Mouse (Mus musculus) heart, embryonic 16.5 days (tissue): ENCODE measurements around the gene Utp18. TPM values are rescaled to one million over a fixed set of nuclear protein-coding genes. Genes with fewer than 3 reads are reported as not detected.
"Not testable (repeated sequence)": the region's sequence is repeated elsewhere in the genome, so short reads cannot be mapped to it uniquely, and the experiment has no call there.

Experiments used
- ATAC-seq: fragments of 200-750 bp; cut with Nextera tagmentation; replicated peaks from 2 replicates; pipeline ENCODE4 v1.8.0; 2017; ENCODE audit warnings: moderate number of reproducible peaks; ENCODE audit not compliant: insufficient read depth, low FRiP score; ENCODE audit errors: extremely low read depth
- H3K27ac ChIP-seq: fragments of 300-500 bp; sonication (generic); 2 replicates; pipeline ENCODE4 v1.5.1; 2014; ENCODE audit warnings: mild to moderate bottlenecking, low read length, control low read depth, moderate library complexity
- H3K27me3 ChIP-seq: fragments of 300-500 bp; sonication (generic); 2 replicates; pipeline ENCODE4 v1.6.1; 2014; ENCODE audit warnings: low read length, mixed read lengths; ENCODE audit not compliant: control insufficient read depth, insufficient read depth
- H3K36me3 ChIP-seq: fragments of 300-500 bp; sonication (generic); 2 replicates; pipeline ENCODE4 v1.6.1; 2014; ENCODE audit not compliant: control insufficient read depth, insufficient read depth
- H3K4me1 ChIP-seq: fragments of 300-500 bp; sonication (generic); 2 replicates; pipeline ENCODE4 v1.6.1; 2014; ENCODE audit warnings: low read length, mixed read lengths; ENCODE audit not compliant: control insufficient read depth, insufficient read depth
- H3K4me2 ChIP-seq: fragments of 300-500 bp; sonication (generic); 2 replicates; pipeline ENCODE4 v1.6.1; 2014; ENCODE audit warnings: low read depth, mild to moderate bottlenecking, control low read depth, low read length
- H3K4me3 ChIP-seq: fragments of 300-500 bp; sonication (generic); 2 replicates; pipeline ENCODE4 v1.5.1; 2014; ENCODE audit warnings: mild to moderate bottlenecking, control low read depth, low read length
- H3K9ac ChIP-seq: fragments of 300-500 bp; sonication (generic); 2 replicates; pipeline ENCODE4 v1.6.1; 2014; ENCODE audit warnings: low read length, control low read depth
- H3K9me3 ChIP-seq: fragments of 300-500 bp; sonication (generic); replicated peaks from 2 replicates; pipeline ENCODE4 v1.6.1; 2016; ENCODE audit warnings: low read length; ENCODE audit not compliant: control insufficient read depth
- WGBS: fragments of 180-500 bp; shearing (Covaris S2); extraction: QIAGEN DNeasy Blood & Tissue Kit; methylation state at CpG from one replicate; pipeline ENCODE4 v1.1.7; 2014; 5-methylcytosine and 5-hydroxymethylcytosine counted together
- polyA plus RNA-seq: library from polyadenylated mRNA; unstranded; fragments of >200 nt; fragmentation: Nextera tagmentation; extraction: Ambion mirVana; gene quantifications from 2 replicates; pipeline ENCODE4 v1.2.1, GENCODE M21; 2015

Gene Utp18
- polyA plus RNA-seq, result 16.8 and 17.0 TPM in 2 replicates

- peak; percentile 97 for ATAC-seq
- H3K4me2 ChIP-seq, result peak within 1 kb of the TSS; percentile 93
- H3K4me3 ChIP-seq, result peak within 1 kb of the TSS; percentile 100
- under 1% methylated on average over 83 of the region's 83 CpGs for WGBS
- H3K9ac ChIP-seq, result peak within 1 kb of the TSS; percentile 98
- H3K27ac ChIP-seq, result peak within 1 kb of the TSS; percentile 96
- H3K36me3 ChIP-seq, result peaks cover 3% of the 10 kb centered on the region
- H3K9me3 ChIP-seq, result no peaks in the 10 kb centered on the region
- H3K4me1 ChIP-seq, result peaks cover 16% of the 10 kb centered on the region
- H3K27me3 ChIP-seq, result no peaks in the 10 kb centered on the region
Observed at GRCm38 (mm10) chr11:93885572-93886410, at the start of gene Utp18, which contains the start of gene Mbtd1. Utp18 (minus strand) TSS chr11:93885766. Mbtd1 (plus strand) TSS chr11:93885852.

GRCm38 (mm10) chr11:93929106-93929505, 43.5 kb upstream of the Utp18 start:
- ATAC-seq, result no peak
- no peaks in the 10 kb centered on the region for H3K4me1 ChIP-seq
- H3K4me2 ChIP-seq, result no peak overlapping the region
- H3K4me3 ChIP-seq, result no peak overlapping the region
- no peaks in the 10 kb centered on the region for H3K9me3 ChIP-seq
- H3K27me3 ChIP-seq, result no peaks in the 10 kb centered on the region
- H3K36me3 ChIP-seq, result peaks cover 41% of the 10 kb centered on the region
- H3K9ac ChIP-seq, result no peak overlapping the region
- H3K27ac ChIP-seq, result no peak overlapping the region

DNA sequence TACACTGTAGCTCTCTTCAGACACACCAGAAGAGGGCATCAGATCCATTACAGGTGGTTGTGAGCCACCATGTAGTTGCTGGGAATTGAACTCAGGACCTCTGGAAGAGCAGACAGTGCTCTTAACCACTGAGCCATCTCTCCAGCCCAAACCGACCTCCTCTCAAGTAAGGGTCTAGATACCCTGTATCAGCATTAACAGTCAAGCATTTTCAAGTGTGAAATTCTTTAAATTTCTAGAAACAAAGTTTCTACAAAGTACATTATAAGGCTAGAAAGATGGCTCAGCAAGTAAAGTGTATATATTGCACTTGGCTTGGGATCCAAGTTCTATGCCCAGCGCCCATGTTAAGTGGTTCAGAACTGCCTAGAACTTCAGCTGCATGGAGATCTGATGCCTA, 29.5 kb upstream of the Utp18 start:
- not testable (repeated sequence) for H3K27me3 ChIP-seq, H3K4me3 ChIP-seq, ATAC-seq, H3K4me2 ChIP-seq, H3K9ac ChIP-seq, H3K27ac ChIP-seq, H3K4me1 ChIP-seq, H3K9me3 ChIP-seq
- H3K36me3 ChIP-seq, result peaks cover 42% of the 10 kb centered on the region
- 87% methylated on average over 2 of the region's 2 CpGs for WGBS

DNA sequence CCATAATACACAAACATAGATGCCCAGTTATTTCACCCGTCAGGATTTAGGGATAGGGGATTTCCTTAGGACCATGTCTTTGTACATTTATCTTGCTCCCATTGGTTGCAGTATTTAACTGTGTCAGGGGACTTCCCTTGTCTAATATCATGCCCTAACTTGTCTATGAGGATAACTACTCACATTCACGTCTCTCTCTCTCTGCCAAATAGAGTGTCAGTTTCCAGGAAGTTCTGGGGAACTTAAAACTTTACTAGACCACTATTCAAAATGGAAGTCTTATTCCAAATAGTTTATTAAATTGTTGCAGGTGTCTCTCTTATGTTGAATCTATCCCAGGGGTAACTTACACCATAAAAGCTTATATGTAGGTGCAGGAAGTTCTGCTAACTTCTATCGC, 26.0 kb upstream of the Utp18 start:
- Histone ChIP-seq H3K36me3 (peaks cover 43% of the 10 kb centered on the region), H3K27ac (no peak overlapping the region), H3K4me2 (no peak overlapping the region), H3K4me3 (no peak overlapping the region), H3K9ac (no peak overlapping the region), H3K27me3 (no peaks in the 10 kb centered on the region), H3K9me3 (no peaks in the 10 kb centered on the region), H3K4me1 (no peaks in the 10 kb centered on the region)
- WGBS, result 89% methylated on average over 3 of the region's 3 CpGs
- no peak for ATAC-seq

DNA sequence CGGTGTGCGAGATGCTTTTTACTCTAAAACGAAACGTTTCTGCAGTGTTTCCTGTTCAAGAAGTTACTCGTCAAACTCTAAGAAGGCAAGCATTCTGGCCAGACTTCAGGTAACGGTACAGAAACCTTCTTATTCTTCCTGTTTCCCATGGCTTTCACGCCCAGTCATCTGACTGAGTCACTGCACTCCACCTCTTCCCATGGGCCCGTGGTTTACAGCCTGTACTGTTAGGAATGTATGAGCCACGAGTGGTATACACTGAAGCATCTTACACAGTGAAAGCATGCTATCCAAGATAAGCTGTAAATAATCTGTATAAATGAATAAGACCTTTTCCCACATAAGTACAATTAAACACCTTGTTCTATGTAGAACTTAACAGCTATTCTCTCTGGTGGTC, 23.3 kb upstream of the Utp18 start:
- no peak overlapping the region for H3K9ac ChIP-seq
- ATAC-seq, result no peak
- no peak overlapping the region for H3K4me3 ChIP-seq
- H3K27me3 ChIP-seq, result no peaks in the 10 kb centered on the region
- H3K27ac ChIP-seq, result no peak overlapping the region
- H3K9me3 ChIP-seq, result no peaks in the 10 kb centered on the region
- no peaks in the 10 kb centered on the region for H3K4me1 ChIP-seq
- peaks cover 42% of the 10 kb centered on the region for H3K36me3 ChIP-seq
- H3K4me2 ChIP-seq, result no peak overlapping the region
- WGBS, result 81% methylated on average over 9 of the region's 9 CpGs

DNA sequence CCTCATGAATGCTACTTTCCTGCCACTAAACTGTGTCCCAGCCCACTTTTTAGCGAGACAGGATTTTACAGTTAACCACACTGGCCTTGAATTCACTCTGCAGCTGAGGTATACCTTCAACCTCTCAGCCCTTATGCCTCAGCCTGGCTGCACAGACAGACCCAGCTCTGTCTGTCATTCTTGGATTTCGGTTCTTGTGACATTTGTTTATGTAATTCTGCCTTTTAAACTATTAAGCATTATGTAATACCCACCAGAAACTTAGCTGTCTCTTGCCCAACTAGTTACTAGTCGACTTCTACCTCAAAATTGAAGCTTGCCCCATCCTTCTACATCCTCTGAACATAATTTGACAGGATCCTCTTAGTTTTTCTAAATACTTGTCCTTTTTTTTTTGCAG, 22.3 kb upstream of the Utp18 start:
- no peak for ATAC-seq
- Histone ChIP-seq H3K4me1 (no peaks in the 10 kb centered on the region), H3K4me2 (no peak overlapping the region), H3K4me3 (no peak overlapping the region), H3K36me3 (peaks cover 38% of the 10 kb centered on the region), H3K27ac (no peak overlapping the region), H3K9me3 (no peaks in the 10 kb centered on the region), H3K27me3 (no peaks in the 10 kb centered on the region), H3K9ac (no peak overlapping the region)
- 80% methylated on average over 3 of the region's 3 CpGs for WGBS

GRCm38 (mm10) chr11:93906834-93907233, 21.3 kb upstream of the Utp18 start:
- peaks cover 38% of the 10 kb centered on the region for H3K36me3 ChIP-seq
- H3K9me3 ChIP-seq, result no peaks in the 10 kb centered on the region
- H3K9ac ChIP-seq, result no peak overlapping the region
- H3K4me2 ChIP-seq, result no peak overlapping the region
- no peak for ATAC-seq
- no peak overlapping the region for H3K4me3 ChIP-seq
- H3K27me3 ChIP-seq, result no peaks in the 10 kb centered on the region
- H3K27ac ChIP-seq, result no peak overlapping the region
- WGBS, result 85% methylated on average over 4 of the region's 4 CpGs
- H3K4me1 ChIP-seq, result no peaks in the 10 kb centered on the region

DNA sequence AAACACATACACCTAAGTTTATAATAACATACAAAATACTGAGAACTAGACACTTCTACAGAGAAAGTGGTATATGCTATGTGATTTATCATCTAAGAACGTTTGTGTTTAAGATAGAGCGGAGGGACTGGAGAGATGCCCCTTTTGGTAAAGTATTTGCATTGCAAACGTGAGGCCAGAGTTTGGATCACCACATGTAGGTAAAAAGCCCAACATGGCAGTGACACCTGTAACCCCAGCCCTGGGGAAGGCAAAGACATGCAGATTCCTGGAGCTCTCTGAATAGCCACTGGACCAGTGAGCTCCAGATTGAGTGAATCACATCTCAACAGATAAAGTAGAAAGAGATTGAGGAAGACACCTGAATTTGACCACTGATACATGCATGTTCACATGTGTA, 12.2 kb upstream of the Utp18 start:
- ATAC-seq, result no peak
- WGBS, result 77% methylated on average over 3 of the region's 3 CpGs

GRCm38 (mm10) chr11:93887080-93887447, 1.5 kb upstream of the Utp18 start:
- H3K27ac ChIP-seq, result peak overlapping the region; percentile 96
- H3K4me3 ChIP-seq, result peak overlapping the region; percentile 100
- peaks cover 3% of the 10 kb centered on the region; the same call in 1 of the 2 replicates for H3K36me3 ChIP-seq
- ATAC-seq, result no peak
- H3K4me2 ChIP-seq, result peak overlapping the region; percentile 93
- H3K9me3 ChIP-seq, result no peaks in the 10 kb centered on the region
- peaks cover 16% of the 10 kb centered on the region for H3K4me1 ChIP-seq
- peak overlapping the region; percentile 98 for H3K9ac ChIP-seq
- 3% methylated on average over 4 of the region's 4 CpGs for WGBS
- H3K27me3 ChIP-seq, result no peaks in the 10 kb centered on the region

More for the DNA sequence above, 12.2 kb upstream of the Utp18 start:
- Histone ChIP-seq H3K36me3 (peaks cover 8% of the 10 kb centered on the region), H3K9ac (no peak overlapping the region), H3K27me3 (no peaks in the 10 kb centered on the region), H3K4me1 (no peaks in the 10 kb centered on the region), H3K27ac (no peak overlapping the region), H3K9me3 (no peaks in the 10 kb centered on the region), H3K4me2 (no peak overlapping the region), H3K4me3 (no peak overlapping the region)
